Mouse (Mus musculus) liver (tissue): ENCODE measurements around the gene Zfp831.

Source experiments
- DNase-seq: peaks from one replicate; pipeline ENCODE4 v3.0.0-alpha.2; 2020; ENCODE audit warnings: mixed read lengths

Gene Zfp831

DNA sequence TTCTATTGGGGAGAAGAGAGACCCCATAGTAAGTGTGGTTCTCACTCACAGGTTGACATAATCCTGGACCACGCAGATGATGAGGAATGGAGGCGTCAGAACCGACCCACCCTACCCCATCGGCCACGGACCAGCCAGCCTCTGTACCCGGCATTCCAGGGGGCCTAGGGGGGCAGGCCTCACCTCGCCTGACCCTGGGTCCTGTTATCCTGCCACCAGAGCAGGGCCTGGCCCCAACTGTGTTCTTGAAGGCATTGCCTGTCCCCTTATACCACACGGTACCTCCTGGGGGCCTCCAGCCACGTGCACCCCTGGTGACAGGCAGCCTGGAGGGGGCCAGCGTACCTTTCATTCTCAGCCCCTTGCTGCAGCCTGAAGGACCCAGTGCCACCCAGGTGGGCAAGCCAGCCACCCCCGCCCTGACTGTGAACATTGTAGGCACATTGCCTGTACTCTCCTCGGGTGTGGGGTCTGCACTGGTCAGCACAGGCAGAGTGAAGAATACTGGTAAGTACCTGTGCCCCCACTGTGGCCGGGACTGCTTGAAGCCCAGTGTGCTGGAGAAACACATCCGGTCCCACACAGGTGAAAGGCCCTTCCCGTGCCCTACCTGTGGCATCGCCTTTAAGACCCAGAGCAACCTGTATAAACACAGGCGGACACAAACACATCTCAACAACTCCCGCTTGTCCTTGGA lies at the start of gene Zfp831:
Gene Zfp831, plus strand, starts transcription at position 87 of the 697 bp plus-strand sequence.
- no peak for DNase-seq

DNA sequence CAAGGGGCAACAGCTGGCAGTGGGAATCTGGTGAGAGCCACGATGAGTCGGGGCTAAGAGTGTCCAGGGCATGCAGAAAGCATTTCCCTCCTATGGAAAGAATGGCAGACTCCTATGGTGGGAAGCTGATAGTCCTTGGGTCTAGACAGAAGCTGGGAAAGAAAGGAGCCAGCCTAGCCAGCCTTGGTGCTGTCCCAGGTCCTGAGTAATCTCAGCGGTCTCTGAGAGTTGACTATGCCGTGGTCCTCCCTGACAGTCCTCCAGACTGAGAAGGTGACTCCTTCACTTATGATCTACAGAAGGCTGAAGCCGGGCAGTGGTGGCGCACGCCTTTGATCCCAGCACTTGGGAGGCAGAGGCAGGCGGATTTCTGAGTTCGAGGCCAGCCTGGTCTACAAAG lies 48.4 kb upstream of the Zfp831 start:
- no peak for DNase-seq

DNA sequence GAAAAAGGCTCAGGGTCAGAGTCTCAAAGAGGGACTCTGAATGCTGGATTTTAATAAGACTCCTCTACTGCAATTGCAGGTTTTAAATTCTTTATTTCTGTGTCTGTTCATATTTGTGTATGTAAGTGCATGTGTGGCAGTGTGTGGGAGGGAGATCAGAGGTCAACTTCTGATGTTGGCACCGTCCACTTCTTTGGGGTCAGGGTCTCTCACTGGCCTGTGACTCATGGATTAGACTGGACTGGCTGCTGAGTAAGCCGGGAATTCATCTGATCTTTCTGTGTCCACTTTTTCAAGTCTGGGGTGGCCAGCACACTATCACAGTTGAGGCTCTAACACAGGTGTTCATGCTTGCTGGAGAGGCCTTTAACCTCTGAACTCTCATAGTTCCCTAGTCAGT lies 47.7 kb upstream of the Zfp831 start:
- no peak for DNase-seq

DNA sequence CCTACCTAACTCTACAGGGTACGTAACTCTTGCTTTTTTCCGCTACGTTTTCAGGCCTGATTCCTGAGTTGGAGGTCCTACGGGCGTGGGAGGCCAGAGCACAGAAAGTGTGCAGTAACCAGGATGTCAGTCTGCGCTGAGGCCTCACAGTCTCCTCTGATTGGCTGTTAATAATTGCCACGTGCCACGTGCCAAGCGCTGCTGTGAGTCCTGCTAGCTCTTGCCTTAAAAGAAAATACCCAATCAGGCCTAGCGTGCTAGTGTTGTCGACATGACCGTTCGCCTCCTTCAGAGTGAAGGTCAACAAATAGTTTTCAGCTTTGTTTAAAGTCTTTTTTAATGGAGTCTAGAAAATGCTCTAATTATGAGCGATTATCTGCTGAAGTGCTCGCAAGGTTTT lies 46.9 kb upstream of the Zfp831 start:
- DNase-seq = no peak

DNA sequence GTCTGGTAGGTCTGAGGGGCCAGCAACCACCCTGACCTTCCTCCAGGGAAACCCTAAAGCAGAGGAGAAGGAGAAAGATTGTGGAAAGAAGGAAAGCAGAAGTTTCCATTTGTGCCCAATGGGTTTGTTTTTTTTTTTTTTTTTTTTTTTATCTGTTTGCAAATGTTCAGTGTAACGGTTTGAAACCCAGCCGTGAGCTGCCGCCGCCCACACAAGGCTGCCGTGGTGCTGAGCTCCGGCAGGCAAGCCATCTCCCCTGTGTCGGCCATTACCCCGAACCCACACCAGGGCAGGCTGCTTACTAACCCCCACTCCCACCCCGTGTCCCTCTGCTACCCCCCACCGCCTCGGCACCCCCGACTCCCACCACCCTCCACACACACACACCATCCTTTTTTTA lies 44.9 kb upstream of the Zfp831 start:
- DNase-seq = no peak

- DNase-seq = no peak
Measured at GRCm38 (mm10) chr2:174599071-174599635, 44.2 kb upstream of the Zfp831 start.

DNA sequence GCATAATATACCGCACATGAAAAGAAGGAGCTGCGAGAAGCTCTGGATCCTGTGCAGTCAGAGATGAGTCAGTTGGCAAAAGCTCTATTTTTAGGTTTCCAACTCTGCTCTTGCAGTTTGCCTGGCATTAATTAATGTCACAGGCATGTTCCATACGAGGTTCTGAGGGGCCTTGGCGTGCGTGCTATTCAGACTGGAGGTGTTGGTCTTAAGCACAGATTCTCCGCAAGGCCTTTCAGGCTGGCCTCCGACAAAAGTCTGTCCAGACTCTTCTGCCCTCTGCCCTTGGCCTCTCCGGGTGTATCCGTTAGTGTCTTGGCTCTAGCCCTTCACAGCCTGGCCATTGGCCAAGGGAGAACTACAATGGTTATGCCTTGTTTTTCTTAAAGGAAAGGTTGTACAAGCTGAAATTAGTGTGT lies 43.5 kb upstream of the Zfp831 start:
- no peak for DNase-seq

DNA sequence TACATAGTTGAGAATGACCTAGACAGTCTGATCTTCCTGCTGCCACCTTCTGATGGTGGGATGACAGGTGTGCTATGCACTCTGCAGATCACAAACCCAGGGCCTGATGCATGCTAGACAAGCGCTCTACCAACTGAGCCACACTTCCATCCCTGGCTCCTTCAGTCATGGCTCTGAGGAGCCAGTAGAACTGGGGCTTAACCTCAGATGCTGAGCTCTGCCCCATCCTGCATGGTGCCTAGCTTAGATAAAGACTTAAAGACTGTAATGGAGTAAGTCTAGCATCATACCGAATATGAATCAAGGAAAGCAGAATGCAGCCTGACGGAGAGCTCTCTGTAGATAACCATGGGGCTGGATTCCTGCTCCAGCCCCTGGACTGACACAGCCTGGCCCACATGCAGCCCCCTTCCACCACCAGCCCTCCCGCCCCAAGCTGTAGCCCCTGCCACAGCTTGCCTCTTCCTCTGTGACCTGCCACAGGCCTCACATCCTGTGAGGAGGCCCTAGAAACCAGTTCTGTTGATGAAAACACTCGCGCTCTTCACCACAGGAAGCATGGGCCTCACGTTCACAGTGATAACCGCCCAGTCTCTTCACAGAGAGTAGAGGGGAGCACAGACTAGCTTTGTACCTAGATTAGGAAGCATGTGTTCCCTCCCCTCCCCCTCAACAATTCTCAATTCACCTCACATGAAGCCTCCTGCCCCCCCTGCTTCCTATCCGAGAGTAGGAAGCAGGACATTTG lies 41.2 kb upstream of the Zfp831 start:
- DNase-seq = peak; percentile 41

DNA sequence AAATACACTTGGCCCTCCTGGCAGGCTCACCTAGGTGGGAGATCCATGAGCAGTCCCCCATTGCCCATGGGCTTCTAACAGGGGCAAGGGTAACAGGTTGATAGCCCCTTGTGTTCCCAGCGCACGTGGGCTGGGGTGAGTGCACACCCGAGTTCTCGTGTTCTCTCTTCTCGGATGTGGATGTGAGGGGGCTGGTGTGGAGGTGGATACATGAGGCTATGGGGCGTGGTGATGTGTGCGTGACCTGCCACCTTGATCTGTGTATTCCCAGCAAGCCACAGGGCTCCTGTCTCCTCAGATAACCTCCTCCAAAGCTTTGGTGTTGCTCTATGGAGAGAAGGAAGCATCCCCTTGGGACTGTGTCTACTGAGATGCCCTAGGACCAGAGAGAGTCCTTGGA lies 40.0 kb upstream of the Zfp831 start:
- DNase-seq = no peak

DNA sequence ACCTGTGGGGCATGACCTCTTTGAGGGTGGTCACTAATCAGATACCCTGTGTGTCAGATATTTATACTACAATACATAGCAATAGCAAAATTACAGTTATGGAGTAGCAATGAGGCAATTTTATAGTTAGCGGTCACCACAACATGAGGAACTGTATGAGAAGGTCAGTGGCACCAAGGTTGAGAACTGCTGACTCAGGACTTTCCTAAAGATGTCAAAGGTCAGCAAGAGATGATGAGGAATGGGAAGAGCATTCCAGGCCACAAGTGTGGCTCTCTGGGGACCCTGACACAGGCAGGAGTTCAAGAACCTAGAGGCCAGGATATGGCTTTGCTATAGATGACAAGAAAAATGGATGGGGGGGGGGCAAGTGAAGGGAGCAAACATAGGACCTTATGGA lies 38.3 kb upstream of the Zfp831 start:
- no peak for DNase-seq

GRCm38 (mm10) chr2:174605442-174606087 lies 37.8 kb upstream of the Zfp831 start:
- DNase-seq = no peak

DNA sequence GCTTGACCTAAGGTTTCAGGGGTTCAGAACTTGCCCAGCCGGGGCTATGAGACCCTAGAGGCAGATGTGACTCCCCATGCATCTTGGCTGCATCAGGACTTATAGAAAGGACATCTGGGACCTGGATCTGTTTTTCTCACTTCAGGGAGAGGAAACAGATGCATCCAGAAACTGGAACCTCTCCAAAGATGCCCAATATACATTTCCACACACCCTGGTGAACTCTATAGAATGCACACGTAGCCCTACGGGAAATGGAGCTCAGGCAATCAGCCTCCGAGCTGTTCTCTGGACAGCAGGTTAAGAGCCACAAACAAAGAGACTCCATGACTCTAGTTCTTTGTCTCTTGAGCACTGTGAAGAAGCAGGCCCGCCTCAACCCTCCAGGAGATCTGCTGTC lies 37.0 kb upstream of the Zfp831 start:
- DNase-seq = no peak

DNA sequence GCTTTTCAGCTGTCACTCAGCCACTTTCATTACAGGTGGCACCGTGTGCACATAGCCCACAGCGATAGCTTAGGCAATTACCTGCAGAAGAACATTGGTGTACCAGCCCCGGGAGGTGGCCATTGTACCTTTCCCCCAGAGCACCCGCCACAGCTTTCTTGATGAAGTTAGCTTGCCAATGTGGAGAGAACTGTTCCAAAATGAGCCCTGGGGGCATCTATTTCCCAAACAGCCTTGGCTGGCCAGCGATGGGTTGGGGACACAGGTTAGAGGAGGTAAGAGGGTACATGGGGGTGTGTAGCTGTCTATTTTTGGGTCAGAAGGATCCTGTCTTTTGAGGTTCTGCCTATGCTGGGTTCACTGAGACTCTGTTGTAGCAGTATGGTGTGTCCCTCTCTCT lies 33.4 kb upstream of the Zfp831 start:
- no peak for DNase-seq

GRCm38 (mm10) chr2:174612386-174613063 lies 30.8 kb upstream of the Zfp831 start:
- DNase-seq = no peak

DNA sequence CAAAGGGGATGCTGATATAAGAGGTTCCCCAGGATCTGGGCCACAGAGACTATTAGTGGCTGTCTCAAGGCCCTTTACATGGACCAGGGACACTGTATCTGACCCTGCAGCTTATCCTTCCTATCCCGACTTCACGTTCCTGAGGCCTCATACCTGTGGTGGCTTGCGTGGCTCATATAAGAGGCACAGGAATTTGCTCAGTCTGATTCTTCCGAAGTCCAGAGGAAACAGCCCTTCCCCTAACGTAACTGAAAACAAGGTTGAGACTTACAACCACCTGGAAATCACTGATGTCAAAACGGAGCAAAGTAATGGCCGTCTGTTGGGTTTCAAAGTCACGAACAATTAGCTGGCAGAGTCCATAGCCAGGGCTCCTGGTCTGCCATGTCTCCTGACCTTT lies 30.1 kb upstream of the Zfp831 start:
- DNase-seq = no peak

- peak; percentile 9 for DNase-seq
Measured at GRCm38 (mm10) chr2:174613921-174614441, 29.4 kb upstream of the Zfp831 start.

DNA sequence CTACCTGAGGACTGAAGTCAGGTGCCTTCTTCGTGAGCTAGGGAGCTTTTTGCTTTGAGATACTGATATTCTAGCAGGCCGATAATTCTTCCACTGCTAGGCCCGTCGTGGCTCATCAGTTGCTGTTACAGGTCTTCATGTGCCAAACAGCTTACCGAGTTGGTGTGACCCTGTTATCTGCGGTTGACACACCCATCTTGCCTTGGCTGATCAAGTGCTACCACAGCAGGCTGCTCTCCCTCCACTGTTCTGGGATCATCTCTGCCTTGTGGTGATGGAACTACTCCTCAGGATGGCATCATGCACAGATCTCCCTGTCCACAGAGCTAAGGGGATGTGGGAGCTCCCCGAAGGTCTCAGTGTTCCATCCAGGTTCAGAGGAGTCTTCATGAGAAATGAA lies 21.5 kb upstream of the Zfp831 start:
- DNase-seq = peak; percentile 56

GRCm38 (mm10) chr2:174624430-174624829 lies 18.9 kb upstream of the Zfp831 start:
- DNase-seq = no peak

DNA sequence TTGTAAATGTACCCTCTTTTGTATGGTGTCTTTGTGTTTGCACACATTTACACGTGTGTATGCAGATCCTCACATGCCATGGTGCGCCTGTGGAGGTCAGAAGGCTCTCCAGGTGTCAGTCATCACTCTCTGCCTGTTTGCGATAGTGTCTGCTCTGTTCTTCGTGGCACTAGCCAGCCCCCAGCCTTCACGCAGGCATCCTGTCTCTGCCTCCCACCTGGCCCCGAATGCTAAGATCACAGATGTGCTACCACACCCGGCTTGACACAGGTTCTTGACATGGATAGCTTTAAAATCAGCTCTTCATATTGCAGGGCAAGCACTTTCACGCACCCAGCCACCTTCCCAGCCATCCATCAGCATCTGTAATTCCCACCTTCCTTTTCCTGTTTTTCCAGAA lies 16.3 kb upstream of the Zfp831 start:
- no peak for DNase-seq

- no peak for DNase-seq
Measured at GRCm38 (mm10) chr2:174629299-174629850, 14.0 kb upstream of the Zfp831 start.

- DNase-seq = no peak
Measured at GRCm38 (mm10) chr2:174636750-174637149, 6.6 kb upstream of the Zfp831 start.

- no peak for DNase-seq
Measured at GRCm38 (mm10) chr2:174644975-174645374, 1.6 kb downstream of the Zfp831 start.

GRCm38 (mm10) chr2:174652864-174653263 lies 9.5 kb downstream of the Zfp831 start:
- no peak for DNase-seq
